Mouse (Mus musculus) adrenal gland, postnatal 25 days (tissue): ENCODE data around the gene 1600002K03Rik. TPM values are rescaled to one million over a fixed set of nuclear protein-coding genes. Genes with fewer than 3 reads are reported as not detected.
"Not testable (repeated sequence)": the region's sequence is repeated elsewhere in the genome, so short reads cannot be mapped to it uniquely, and the experiment has no call there.

ENCODE experiments used
- DNase-seq: peaks from one replicate; pipeline ENCODE4 v3.0.0; 2021; ENCODE audit warnings: mixed read lengths
- total RNA-seq: library from RNA; stranded (reverse); gene quantifications from 2 replicates; pipeline ENCODE4 v1.2.3, GENCODE M21; 2021

1600002K03Rik gene
- total RNA-seq, 1 experiment from 2014 or later, result 16.7 TPM

DNA sequence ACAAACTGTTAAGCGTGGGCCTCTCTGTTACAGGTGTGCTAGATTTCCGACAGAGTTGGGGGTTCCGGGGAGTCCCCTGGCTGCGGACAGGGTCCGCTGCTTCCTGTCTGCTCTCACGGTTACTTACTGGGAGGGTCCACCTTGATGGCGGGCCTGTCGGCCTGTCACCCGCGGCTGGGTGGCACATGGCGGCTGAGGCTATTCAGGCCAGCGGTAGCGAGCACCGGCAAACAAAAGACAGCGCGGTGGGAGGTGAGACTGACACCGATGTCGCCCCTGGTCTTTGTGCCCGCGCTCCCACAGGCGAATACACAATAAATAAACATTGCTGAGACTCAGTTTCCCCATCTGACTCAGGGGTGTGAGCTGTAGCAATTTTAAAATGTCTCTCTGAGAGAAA is 17.3 kb downstream of the 1600002K03Rik start:
- no peak for DNase-seq

DNA sequence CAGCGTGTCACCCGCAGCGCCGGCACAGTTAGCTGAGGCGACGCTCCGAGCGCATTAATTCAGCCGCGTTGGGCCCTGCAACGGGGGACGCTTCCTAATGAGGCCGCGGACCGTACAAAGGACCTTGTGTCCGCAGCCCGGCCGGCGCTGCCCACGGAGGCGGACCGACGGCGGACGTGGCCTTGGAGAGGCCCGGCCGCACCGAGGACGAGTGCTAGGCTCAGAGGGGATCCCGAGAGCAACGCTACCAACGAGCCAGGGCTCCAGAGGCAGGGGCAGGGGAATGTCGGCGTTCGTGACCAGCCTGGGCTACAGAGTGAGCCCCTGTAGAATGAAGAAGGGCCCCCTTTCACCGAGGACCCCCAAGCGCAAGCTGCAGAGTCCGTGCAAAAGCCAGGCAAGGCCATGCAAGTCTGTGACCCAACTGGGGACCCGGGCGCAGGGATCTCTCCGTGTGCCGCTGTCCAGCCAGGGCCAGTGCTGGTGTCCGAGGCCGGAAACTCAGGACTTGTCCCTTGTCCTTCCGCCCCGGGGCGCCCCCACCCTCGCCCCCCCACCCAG is 17.8 kb downstream of the 1600002K03Rik start:
- DNase-seq, result peak; percentile 55

DNA sequence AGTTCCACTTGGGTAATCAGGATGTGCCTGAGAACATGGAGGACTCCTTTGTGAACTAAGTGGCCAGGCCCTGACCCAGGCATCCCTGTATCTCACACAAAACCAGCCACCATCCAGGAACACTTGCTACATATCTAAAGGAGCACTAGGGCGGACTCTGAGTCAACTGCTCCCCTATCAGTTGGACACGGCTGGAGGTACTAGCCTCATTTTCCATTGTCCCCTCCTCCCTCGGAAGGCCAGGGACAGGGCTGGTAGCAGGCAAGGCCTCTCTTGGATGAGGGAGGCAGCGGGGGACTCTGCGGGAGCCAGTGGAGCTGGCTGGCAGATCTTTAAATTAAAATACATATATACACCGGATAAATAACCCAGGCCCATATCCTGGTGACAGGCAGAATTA is 21.2 kb downstream of the 1600002K03Rik start:
- DNase-seq, result no peak

DNA sequence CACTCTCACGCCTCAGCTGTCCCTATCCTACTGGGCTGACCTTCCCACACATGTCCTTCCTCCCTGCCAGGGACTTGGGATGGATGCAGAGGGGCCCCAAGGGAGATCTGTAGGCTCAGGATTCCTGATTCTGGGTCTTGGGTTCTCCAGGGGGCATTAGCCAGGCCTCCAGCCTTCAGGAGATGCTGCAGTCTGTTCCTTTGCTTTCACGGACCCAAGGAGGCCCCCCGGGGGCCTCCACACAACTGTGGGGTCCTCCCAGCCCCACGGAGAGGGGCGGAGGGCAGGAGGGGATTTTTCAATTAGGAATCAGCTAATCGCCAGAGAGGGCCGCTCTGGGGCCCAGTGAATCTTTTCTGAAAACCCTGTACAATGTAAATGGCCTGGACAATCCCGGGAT is 21.7 kb downstream of the 1600002K03Rik start:
- no peak for DNase-seq

DNA sequence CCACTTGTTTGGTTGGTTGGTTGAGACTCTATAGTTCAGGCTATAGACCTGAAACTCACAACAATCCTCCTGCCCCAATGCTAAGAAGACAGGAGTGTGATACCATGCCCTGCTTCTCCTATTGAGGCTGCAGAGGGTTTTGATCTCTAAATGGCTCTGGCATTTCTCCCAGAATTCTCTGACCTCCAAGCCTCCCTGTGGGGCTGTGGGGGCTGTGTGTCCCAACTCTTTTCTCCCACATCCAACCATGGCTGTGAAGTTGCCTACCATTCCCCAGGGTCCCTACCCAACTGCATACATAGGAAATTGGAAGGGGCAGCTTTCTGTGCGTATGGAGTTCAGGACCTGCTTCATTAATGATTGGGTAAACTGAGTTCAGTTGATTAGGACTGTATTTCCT is 23.4 kb downstream of the 1600002K03Rik start:
- DNase-seq, result no peak

DNA sequence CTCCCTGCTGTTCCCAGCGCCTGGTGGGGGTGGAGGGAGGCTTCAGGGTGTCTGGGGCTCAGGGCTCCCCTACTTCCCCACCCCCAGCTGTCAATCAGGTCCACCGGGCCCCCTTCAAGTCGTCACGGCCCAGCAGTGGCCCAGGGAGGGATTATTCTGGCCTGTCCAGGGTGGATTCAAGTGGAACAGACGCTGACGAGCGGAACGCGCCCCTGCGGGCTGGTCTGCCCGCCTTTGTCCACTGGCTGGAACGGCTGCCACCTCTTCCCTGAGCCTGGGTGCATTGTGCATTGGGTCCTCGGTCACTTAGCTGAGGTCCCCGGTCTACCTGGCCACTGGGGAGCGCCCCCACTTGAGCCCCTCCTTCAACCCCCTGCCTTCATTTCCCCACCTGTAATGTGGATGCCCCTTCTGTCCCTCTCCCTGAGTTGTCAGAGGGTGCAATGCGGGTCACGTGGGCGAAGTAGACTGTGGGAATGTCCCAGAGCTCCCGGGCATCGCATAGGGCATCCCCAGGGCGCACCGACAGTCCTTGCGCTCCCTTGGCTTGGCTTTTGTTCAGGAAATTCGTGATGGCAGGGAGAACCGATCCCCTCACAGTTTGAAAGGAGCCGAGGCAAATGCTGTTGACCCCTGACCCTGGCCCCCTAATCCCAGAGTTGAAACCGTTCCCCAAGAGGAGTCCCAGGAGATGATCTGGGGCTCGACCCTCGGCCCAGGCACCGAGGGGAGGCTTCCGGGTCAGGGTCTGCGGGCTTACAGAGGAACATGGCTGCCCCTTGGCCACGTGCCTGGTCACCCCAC is 24.2 kb downstream of the 1600002K03Rik start:
- DNase-seq, result no peak

DNA sequence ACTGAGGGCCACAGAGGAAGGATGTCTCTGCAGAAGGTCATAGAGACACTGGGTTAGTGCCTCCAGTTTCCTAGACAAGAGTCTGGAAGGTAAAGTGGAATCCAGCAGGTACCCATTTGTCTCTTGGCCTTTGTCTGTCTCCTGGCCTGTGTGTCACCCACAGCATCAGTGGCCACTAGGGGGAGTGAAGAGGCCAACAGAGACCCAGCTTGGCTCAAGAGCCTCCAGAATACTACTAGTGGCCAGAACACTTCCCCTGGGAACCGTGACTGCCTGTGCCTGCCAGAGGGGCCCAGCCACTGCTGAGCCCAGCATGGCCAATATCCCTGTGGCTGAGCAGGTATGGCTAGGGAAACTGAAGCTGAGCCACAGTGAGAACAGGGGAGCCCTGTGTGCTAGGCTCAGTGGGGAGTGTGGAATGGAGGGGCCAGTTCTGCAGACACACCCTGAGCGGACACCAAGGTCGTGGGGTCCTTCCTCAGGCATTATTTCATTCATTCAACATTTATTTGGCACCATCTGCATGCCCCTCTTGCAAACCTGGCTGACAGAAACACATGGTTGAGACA is 26.8 kb downstream of the 1600002K03Rik start:
- peak; percentile 73 for DNase-seq

DNA sequence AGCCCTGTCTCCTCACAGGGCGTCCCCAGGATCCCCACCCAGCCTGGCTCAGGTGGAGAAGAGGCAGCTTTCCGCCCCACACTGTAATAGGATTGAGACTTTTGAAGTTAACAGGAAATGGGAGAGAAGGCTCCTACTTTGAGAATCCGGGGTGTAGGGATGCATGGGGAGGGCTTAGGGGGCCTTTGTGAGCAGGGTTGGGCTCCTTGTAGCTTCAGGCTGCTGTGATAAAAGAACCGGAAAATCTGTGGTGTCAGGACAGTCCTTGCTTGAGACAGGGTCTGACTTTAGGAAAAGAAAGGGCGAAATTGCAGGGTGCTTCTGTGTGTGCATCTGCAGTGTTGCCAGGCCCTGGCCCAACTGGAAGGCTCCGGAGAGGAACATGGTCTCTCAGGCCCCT is 27.7 kb downstream of the 1600002K03Rik start:
- no peak for DNase-seq

DNA sequence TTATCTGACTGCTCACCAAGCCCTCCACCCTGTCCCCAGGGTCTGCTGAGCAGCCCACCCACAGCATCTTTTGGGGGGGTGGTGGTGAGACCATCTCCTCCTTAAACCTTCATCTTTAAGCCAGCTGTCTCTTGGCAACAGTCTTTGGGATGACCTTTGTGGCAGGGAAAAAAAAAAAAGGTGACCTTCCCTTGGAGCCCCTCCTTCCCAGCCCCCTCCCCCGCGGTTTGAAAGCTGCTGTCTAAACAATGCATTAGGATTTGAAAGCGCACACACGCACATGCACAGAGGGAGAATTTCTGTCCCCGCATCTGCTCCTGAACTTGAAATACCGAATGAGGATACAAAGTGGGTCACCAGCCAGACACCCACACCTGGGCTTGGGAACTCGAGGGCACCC is 31.3 kb downstream of the 1600002K03Rik start:
- no peak for DNase-seq

DNA sequence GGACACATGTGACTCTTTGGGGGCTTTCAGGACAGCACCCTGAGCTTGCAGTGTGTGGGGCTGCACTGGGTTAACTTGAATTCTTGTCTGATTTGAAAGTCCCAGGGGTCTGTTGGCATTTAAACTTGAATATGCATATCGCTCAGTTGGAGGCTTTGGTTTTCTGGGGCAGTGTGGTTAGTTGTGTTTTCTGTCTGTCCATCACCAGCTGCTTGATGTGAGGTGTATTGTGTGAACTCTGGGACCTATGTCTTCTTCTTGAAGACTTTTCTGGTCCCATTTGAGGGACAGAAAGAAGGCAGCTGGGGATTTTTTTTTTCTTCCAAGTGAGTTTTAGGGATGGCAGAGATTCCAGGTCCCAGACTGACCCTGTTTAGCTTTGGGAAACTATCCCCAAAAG is 34.5 kb downstream of the 1600002K03Rik start:
- DNase-seq, result no peak

DNA sequence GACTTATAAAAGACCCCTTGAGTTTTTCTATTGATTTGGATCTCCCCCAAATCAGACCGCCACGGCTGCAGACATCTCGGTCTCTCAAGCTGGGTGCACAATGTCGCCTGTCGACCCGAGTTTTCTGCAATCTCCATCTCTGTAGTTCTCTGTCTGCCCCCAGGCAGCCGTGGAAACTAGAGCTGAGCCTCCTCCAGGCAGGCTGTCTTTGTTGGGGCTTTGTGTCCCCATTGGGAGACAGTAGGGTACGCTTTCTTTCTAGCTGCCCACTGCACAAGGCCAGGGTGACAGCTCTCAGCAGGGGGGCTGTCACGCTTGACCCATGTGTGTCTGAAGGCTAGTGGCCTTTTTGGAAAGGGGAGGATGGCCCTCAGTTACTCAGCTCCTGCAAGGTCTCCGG is 34.9 kb downstream of the 1600002K03Rik start:
- DNase-seq, result no peak

DNA sequence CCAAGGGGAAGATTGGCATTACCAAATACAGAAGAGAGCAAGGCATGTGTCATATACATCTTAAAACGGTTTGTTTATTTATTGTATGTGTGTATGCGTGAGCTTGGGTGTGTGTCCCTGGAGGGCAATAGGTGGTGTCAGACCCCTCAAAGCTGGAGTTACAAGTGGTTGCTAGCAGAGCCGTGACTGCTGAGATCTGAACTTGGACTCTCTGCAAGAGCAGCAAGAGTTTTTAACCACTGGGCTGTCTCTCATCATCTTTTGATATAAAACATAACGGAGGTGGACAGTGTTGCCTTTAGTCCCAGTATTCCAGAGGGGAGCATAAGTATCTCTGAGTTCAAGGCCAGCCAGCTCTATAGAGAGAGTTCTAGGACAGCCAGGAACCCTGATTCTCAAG is 35.5 kb downstream of the 1600002K03Rik start:
- DNase-seq, result no peak

DNA sequence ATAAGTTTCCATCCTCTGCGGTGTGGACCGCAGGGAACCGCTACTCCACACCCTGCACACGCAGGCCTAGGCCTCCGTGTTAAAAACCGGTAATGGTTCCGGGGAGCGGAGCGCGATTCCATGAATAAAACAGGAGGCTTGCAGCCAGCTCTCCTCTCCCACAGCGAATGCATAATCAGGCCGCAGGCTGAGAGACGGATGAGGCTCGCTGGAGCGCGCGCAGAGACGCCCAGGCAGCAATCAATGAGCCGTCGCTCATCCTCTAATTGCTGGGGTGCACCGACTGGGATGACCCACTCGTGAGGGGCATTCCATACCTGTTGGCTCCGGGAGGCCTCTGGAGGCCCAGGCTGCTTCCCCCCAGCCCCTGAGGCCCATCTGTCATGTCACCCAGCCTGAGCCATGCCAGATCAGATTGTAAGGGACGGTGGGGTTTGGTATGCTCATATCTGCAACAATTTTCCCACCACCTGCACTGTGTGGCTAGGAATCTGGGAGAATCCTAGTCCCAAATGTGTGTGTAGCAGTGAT is 36.2 kb downstream of the 1600002K03Rik start:
- DNase-seq, result no peak

DNA sequence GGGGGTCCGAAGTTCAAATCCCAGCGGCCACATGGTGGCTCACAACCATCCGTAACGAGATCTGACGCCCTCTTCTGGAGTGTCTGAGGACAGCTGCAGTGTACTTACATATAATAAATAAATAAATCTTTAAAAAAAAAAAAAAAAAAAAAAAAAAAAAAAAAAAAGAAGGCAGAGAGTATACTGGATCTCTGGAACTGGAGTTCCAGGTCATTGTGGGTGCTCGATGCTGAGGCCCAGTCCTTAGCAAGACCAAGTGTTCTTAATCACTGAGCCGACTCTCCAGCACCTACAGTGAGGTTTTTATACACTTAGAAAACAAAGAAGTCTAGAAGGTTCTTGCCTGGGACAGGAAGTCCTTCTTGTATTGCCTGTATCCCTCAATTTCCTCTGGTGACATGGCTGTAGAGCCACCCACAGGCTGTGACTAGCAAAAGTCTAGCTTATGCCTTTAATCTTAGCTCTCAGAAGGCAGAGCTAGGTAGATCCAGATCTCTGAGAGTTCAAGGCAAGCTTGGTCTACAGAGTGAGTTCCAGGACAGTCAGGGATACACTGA is 38.9 kb downstream of the 1600002K03Rik start:
- DNase-seq, result not testable (repeated sequence)

DNA sequence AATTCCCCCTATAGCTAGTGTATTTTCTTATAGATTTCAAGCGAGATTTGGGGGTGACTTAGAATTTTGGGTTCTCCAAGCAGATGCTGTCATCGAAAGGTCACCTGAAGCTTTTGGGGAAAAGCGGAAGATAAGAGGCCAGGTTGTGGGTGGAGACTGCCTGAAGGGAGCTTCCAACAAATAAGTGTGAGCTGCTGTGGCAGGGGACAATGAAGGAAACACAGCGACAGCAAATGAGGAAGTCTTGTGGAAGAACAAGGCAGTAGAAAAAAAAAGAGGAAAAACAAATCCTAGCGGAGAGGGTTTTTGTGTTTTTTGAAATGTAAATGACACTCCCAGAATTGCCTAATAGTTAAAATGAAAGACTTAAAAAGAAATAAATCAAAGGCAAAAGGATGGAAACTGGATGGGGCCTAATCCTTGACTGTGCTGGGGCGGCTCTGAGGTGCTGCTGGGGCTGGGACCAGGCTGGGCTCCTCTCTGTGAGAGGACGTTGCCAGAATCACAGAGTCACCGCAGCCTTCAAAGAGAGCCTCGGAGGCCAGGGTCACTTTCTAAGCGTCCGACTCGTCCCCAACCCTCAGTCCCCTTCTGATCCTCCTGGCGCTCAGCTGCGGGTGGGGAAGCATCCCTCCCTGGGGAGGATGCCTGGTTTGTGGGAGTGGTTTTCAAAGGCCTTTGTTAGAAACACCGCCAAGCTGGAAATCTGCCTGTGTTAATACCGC is 42.5 kb downstream of the 1600002K03Rik start:
- no peak for DNase-seq

DNA sequence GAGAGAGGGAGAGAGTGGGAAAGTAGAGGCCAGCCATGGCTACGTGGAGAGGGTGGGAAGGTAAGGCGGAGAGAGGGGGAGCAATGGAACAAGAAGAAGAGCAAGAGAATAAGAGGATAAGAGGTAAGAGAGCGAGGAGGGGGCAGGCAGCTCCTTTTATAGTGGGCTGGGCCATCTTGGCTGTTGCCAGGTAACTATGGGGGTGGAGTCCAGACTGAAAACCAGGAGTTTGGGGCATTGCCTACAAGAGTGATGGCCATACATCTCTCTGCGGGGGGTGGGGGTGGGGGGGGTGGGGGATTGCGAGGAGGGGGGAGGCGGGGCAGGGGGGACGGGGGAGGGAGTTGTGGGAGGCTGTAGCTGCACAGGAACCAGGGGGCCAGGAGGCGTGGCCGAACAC is 47.9 kb downstream of the 1600002K03Rik start:
- DNase-seq, result no peak

DNA sequence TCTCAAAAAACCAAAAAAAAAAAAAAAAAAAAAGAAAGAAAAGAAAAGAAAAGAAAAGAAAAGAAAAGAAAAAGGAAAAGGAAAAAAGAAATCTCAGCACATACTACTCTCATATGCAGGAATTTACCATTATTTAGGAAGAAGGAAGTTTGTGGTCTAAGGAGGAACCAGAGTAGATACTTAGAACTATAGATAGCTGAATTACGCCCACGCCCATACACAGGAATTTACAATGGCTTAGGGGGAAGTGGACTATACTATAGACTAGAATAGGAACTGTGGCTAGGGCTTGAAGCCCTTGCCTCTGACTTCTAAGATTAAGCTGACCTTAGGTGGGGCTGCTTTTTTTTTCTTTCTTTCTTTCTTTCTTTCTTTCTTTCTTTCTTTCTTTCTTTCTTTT is 50.4 kb downstream of the 1600002K03Rik start:
- DNase-seq, result not testable (repeated sequence)

Other genes starting within 250 kb of the 1600002K03Rik start
- 5.2 and 5.8 TPM in 2 replicates for gene Arid3a, start 245.9 kb upstream of the 1600002K03Rik start, total RNA-seq
- 32.4 and 35.5 TPM in 2 replicates for gene Wdr18, start 212.8 kb upstream of the 1600002K03Rik start, total RNA-seq
- gene Grin3b, start 202.2 kb upstream of the 1600002K03Rik start, total RNA-seq, result 0.12 TPM in 1 of 2 replicates, not detected in the other
- gene Tmem259, start 188.6 kb upstream of the 1600002K03Rik start, total RNA-seq, result 159 and 161 TPM in 2 replicates
- gene Cnn2, start 184.4 kb upstream of the 1600002K03Rik start, total RNA-seq, result 28.3 and 29.8 TPM in 2 replicates
- gene Abca7, start 176.4 kb upstream of the 1600002K03Rik start, total RNA-seq, result 24.2 and 29.1 TPM in 2 replicates
- gene Arhgap45, start 156.3 kb upstream of the 1600002K03Rik start, total RNA-seq, result 3.7 and 4.3 TPM in 2 replicates
- gene Polr2e, start 133.1 kb upstream of the 1600002K03Rik start, total RNA-seq, result 84.3 and 101 TPM in 2 replicates
- 977 and 1,201 TPM in 2 replicates for gene Gpx4, start 125.8 kb upstream of the 1600002K03Rik start, total RNA-seq
- gene Sbno2, start 67.4 kb upstream of the 1600002K03Rik start, total RNA-seq, result 66.1 and 73.2 TPM in 2 replicates
- gene Stk11, start 57.1 kb upstream of the 1600002K03Rik start, total RNA-seq, result 154 TPM in 2 replicates
- gene Atp5d, start 34.3 kb upstream of the 1600002K03Rik start, total RNA-seq, result 460 and 592 TPM in 2 replicates
- gene Cbarp, start 32.1 kb upstream of the 1600002K03Rik start, total RNA-seq, result 45.4 and 67.9 TPM in 2 replicates
- 74.1 and 97.4 TPM in 2 replicates for gene Midn, start 24.7 kb upstream of the 1600002K03Rik start, total RNA-seq
- 49.9 and 142 TPM in 2 replicates for gene Cirbp, start 7.0 kb upstream of the 1600002K03Rik start, total RNA-seq
- 2.7 and 5.2 TPM in 2 replicates for gene Efna2, start 6.5 kb downstream of the 1600002K03Rik start, total RNA-seq
- gene Mum1, start 53.5 kb downstream of the 1600002K03Rik start, total RNA-seq, result 23.4 and 37.9 TPM in 2 replicates
- 238 and 243 TPM in 2 replicates for gene Ndufs7, start 76.2 kb downstream of the 1600002K03Rik start, total RNA-seq
- gene Gamt, start 88.1 kb downstream of the 1600002K03Rik start, total RNA-seq, result 326 and 398 TPM in 2 replicates
- gene Dazap1, start 88.5 kb downstream of the 1600002K03Rik start, total RNA-seq, result 111 and 117 TPM in 2 replicates
- 1,145 and 1,195 TPM in 2 replicates for gene Rps15, start 119.5 kb downstream of the 1600002K03Rik start, total RNA-seq
- 1.4 and 3.2 TPM in 2 replicates for gene Apc2, start 123.0 kb downstream of the 1600002K03Rik start, total RNA-seq
- gene 2310011J03Rik, start 147.6 kb downstream of the 1600002K03Rik start, total RNA-seq, result 31.7 and 33.5 TPM in 2 replicates
- gene Pcsk4, start 156.6 kb downstream of the 1600002K03Rik start, total RNA-seq, result 3.0 and 4.3 TPM in 2 replicates
- 8.0 and 12.8 TPM in 2 replicates for gene Reep6, start 157.0 kb downstream of the 1600002K03Rik start, total RNA-seq
- 8.9 and 10.4 TPM in 2 replicates for gene Adamtsl5, start 175.5 kb downstream of the 1600002K03Rik start, total RNA-seq
- 0.15 TPM in 1 of 2 replicates, not detected in the other for gene Plk5, start 183.5 kb downstream of the 1600002K03Rik start, total RNA-seq
- 18.3 and 21.7 TPM in 2 replicates for gene Mex3d, start 214.7 kb downstream of the 1600002K03Rik start, total RNA-seq
- gene Mbd3, start 226.6 kb downstream of the 1600002K03Rik start, total RNA-seq, result 127 and 139 TPM in 2 replicates
- gene Uqcr11, start 233.9 kb downstream of the 1600002K03Rik start, total RNA-seq, result 728 and 779 TPM in 2 replicates